Mouse (Mus musculus): ENCODE data around the gene Six2.

- TF ChIP-seq SMC3 (IDR thresholded peaks at IDR 0.05; ENCODE audit: low read depth, low read length) (no peak), CHD2 (IDR thresholded peaks at IDR 0.05; ENCODE audit: low read length) (peak; percentile 80), CTCF (conservative IDR thresholded peaks at IDR 0.05 in 1 of 2, IDR thresholded peaks at IDR 0.05 in 1 of 2; ENCODE audit: low read depth in 2 of 2, low read length in 2 of 2) (no peak), POLR2A (IDR thresholded peaks at IDR 0.05; ENCODE audit: low read depth, low read length) (peak; percentile 81), MAX (IDR thresholded peaks at IDR 0.05; ENCODE audit: low read length) (no peak), MXI1 (IDR thresholded peaks at IDR 0.05; ENCODE audit: low read depth, low read length) (no peak), IRF4 (IDR thresholded peaks at IDR 0.05; ENCODE audit: low read depth, low read length) (peak; percentile 66), TCF12 (IDR thresholded peaks at IDR 0.05; ENCODE audit: low read depth, low read length) (peak; percentile 83)
Observed at GRCm38 (mm10) chr17:85683984-85684307, 4.1 kb downstream of the Six2 start.
